Mouse (Mus musculus): ENCODE results near the gene Pcf11.

The Pcf11 gene

DNA sequence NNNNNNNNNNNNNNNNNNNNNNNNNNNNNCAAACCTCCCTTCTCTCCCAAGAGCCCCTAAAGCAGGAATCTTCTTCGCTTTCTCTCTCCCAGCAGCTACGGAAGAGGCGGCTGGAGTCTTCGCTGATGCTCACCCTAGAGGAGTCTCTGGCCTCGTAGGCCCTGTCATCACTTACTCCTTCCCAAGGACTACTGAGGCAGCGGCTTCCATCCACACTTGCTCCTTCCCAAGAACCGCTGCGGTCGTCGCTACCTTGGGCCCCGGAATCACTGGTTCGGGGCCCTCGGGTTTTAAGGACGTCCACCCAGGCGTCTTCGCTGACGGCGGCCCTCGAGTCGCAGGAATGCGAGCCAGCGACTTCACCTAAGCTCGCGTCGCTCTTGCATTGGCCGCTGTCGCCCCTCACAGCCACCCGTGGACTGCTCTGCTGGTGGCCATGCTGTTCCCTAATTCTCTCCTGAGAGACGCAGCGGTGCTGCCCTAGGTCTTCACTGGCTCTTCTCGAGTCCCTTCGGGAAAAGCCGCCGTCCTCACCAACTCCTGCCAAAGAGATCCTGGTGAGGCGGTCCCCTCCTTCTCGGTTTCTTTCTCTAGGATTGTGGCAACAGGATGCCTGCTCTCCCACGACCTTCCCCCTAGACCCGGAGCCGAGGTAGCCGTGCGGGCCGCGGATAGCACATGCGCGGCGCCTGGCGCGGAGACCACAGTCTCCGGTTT lies 33.3 kb downstream of the Pcf11 start:
- DNase-seq, result peak; percentile 87

DNA sequence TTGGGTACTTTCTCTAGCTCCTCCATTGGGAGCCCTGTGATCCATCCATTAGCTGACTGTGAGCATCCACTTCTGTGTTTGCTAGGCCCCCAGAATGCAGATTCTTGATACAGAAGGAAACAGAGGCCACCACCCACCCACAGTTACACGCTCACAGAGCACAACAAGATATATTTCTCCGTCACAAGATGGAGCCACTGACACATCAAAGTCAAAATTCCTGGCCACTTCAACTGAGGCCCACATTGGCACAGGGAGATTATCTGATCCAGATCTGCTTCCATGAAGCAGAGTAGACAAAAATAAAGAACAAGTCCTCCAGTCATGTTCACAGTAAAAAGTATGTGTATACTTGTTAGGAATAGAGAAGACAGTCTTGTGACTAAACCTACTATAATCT lies 39.6 kb downstream of the Pcf11 start:
- no peak for DNase-seq

DNA sequence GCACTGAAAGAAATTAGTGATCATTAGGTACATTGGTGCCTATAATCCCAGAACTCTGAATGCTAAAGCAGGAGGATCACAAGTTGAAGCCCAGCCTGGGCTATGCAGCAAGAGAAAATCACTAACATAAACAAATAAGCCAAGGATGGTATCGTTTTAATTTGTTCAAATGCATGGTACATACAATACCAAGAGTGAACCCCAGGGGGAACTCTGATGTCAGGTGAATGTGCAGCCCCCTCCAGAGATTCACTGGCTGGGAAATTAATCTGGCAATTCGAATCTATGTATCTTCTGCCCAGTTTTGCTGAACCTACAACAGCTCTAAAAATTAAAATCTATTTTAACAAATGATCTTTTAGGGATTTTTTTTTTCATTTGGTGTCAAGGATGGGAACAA lies 45.2 kb downstream of the Pcf11 start:
- DNase-seq, result no peak

DNA sequence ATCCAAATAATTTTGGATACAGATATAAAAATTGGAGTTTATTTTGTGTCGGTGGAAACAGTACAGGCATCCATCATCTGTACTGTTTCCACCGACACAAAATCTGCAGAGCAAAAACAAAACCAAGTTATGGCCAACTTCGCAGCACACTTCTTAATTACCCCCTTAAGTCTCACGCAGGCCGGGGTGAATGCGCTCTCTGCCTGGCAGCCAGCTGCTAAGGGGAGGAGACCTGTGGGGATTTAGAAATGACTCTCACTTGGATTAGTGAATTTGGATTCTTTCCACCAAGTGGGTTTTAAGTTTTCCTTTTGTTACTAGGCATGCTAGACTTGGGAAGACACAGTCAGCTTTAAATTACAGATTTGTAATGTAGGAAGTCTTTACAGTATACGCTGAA lies 58.9 kb downstream of the Pcf11 start:
- no peak for DNase-seq

DNA sequence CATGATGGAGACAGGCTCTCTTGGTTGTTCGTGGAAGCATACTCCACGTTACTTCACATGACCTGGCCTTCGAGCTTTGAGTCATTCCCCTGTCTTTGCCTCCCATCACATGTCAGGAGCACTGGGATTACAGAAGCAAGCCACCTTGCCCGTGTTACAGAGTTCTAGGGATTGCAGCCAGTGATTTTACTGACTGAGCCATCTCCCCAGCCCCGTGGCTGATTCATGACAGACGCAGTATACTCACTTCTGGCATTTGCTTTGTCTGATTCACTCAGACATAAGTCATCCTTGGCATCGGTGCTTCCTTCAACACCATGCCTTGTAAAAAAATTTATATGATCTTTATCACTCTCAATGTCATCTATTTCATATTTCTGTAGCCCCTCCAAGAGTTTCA lies 64.8 kb downstream of the Pcf11 start:
- peak; percentile 29 for DNase-seq
